Mouse (Mus musculus) ES-Bruce4 (cell line): ENCODE data around the gene Ptf1a.

Source experiments
- CTCF ChIP-seq: IDR thresholded peaks from one replicate; pipeline ENCODE4 v1.8.1; 2011; ENCODE audit warnings: low read depth, low read length
- EP300 ChIP-seq: IDR thresholded peaks from 2 replicates; pipeline ENCODE4 v1.6.1; 2011; ENCODE audit warnings: low read depth, low read length; ENCODE audit not compliant: insufficient read depth
- POLR2A ChIP-seq: IDR thresholded peaks from one replicate; pipeline ENCODE4 v1.8.1; 2011; ENCODE audit warnings: low read length; ENCODE audit not compliant: insufficient read depth

- TF ChIP-seq POLR2A (no peak), EP300 (no peak), CTCF (no peak)
Measured at GRCm38 (mm10) chr2:19444931-19445831, at the start of gene Ptf1a.
